Mouse (Mus musculus) kidney, postnatal 14 days (tissue): Measurements from ENCODE around the gene Zfp628.

Experiments
- DNase-seq: peaks from one replicate; pipeline ENCODE4 v3.0.0; 2022; ENCODE audit warnings: mixed read lengths

The Zfp628 gene

DNA sequence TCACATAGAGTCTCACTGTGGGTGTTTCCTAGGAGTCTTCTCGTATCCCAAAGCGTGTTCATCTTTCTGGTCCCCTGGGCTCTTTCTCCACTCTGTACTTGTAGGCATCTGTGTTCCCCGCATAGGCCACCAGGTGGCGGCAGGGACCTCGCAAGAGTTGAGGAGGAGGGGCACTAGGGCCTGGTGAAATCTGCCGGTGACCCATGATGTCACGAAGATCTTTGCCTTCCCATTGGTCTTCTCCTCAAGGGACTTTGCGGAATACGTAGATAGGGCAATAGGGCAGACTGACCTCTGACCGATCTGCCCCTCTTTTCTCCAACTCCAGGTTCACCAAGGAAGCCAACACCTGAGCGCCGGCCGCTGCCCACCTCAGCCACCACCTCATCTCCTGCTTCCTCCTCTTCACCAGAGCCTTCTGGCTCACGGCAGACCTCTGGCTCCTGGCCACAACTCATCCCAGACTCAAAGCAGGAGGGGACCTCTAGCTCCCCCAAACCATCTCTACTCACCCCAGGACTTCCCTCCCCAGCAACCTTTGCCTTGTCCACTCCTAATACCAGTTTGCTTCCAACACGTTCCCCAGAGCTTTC, 28.3 kb downstream of the Zfp628 start:
- DNase-seq: peak; percentile 94

DNA sequence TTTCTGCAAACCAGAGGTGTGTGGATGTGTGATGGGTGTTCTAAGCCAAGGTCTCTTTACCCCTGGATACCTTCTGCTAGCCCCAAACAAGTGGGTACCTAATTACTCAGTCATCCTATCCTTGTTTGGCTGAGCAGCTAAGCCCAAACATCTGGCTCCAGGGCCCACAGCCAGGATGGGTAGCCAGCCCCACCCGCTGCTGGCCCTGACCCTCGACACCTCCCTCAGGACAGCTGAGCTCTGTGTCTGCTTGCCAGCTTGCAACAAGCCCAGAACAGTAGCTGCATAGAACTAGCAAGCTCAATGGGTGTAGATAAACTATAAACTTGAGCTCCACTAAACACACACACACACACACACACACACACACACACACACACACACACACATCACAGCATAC, 32.8 kb downstream of the Zfp628 start:
- no peak for DNase-seq

DNA sequence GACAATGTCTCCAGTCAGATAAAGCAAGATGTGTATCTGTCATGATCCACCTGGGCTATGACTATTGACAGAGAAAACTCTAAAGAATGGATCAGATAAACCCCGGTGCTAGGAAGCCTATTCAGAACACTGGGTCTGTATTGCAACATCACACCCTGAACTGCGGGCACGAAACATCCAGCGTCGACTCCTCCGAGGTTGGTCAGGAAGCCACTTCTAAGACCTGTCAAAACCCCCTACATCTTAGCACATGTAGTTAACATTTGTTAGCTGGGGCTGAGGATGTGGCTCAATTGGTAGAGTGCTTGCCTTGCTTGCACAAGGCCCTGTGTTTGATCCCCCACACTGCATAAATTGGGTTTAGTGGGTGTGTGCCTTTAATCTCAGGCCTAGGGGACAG, 33.4 kb downstream of the Zfp628 start:
- DNase-seq: no peak

DNA sequence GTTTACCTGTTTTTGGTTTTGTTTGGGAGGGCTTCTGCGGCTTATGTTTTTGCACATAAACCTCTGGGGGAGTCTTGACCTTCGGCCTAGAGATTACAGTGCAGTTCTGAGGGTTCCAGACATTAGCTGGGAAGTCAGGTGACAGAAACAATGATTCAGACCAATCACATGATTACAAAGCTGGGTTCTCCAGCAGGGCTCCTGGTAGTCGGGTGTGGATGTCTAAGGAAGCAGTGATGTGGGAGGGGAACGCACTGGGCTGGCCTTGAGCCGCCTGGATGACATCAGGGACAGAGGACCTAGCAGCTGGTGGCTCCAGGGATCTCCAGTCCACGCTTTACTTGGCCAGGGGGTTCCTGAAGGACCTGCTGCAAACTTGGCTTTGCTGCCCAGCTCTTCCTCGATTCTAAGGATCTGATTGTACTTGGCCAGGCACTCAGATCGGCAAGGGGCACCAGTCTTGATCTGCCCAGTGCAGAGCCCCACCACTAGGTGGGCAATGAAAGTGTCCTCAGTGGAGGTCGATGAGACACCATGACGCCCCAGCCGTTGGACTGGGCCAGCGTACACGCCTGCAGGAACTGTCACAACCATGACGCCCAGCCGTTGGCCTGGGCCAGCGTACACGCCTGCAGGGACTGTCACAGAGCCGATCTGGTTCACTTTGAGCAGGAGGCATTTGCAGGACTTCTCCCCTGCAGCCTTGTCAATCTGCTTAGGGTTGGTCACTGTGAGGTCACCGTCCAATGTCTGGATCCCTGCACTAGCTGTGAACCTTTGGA, 35.7 kb downstream of the Zfp628 start:
- no peak for DNase-seq

DNA sequence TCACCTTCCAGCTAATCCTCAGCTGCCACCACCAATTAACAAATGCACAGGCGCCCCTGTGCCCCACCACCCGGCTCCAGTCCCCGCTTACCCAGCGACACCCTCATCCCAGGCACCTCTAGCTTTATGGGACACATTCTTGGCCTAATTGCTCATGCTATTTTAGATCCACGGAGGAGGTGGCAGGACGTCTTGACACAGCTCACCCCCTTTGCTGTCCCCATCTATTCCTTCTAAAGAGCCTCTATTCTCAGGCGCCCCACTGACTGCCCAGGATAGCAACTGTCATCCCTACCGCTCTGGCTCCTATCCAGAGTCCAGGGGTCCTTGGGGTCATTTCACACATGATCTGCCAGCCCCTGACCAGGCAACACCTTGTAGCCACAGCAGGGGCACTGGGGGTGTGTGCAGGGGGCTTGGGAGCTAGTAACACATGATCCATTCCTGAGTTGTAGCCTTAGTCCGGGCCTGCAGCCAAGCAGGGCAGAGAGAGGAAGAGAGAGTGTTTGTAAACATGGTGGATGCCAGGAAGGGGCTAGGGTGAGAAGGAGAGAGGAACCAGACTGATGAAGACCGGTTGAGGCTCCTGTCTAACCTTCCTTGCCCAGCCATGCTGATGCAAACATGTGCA, 38.9 kb downstream of the Zfp628 start:
- no peak for DNase-seq

DNA sequence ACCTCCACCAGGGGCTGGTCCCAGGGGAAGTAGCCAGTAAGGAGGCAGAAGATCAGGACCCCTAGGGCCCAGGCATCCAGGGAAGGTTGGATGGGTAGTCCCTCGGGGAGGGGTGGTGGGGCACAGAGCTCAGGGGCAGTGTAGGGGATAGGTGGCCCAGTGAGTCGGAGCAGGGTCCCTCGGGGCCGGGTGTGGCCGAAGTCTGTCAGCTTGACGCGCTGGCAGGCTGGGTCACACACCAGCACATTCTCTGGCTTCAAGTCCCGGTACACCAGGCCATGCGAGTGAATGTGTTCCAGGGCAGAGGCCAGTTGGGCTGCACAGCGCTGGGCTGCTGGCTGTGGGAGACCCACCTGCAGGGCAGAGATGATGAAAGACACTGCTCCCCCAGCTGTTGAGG, 42.3 kb downstream of the Zfp628 start:
- no peak for DNase-seq

DNA sequence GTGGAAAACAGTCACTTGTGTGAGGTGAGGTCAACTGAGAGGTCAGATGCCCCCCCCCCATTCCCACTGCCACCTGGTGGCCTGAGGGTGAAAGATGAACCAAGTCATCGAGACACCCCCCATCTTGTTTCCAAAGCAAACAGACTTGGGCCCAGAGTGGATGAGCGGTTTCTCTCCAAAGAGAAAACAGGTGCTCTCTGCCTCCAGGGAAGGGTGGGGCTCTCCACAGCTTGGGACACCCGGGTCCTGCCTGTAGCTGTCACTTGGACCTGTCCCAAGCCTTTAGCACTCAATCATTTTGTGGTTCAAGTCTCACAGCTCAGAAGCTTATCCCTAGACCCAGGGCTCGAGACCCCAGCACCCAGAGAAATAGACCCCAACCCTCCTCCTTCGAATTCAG, 48.5 kb downstream of the Zfp628 start:
- DNase-seq: no peak

DNA sequence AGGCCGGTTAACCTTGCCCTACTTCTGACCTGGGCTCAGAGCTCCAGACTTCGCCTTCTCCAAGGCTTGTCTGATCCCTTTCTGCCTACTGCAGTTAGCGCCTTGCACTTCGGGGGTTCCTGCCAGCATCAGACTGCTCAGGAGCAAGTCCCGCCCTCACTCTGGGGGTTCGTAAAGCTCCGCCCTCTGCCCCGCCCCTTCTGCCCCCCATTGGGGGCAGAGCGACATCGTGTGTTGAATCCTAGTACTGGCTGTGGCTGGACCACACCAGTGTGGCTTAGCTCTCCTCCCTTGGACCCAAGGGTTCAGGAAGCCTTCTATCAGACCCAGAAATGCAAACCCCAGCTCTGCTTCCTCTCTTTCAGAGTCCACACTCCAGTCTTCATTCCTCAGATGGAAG, 49.3 kb downstream of the Zfp628 start, which contains the start of gene Sbk2:
TSS of gene Sbk2 (minus strand) at position 135 of the 400 bp plus-strand sequence.
- DNase-seq: peak; percentile 86

DNA sequence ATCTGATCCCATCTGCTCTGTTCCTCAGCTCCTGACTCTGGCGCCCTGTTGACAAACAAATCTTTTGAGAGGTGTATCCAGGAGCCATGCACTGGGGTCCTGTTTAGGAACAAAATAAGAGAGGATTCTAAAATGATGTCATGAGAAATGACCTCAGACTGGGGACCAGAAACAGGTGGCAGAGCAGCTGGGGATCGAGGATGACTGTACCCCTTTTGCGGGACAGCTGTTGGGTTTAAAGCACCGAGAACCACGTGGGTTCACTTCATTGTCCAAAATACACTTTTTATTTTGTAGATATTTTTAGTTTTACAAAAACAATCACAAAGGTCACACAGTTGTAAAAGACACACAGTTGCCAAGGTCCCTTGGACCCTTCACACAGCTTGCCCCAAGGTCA, 50.0 kb downstream of the Zfp628 start:
- DNase-seq: no peak

DNA sequence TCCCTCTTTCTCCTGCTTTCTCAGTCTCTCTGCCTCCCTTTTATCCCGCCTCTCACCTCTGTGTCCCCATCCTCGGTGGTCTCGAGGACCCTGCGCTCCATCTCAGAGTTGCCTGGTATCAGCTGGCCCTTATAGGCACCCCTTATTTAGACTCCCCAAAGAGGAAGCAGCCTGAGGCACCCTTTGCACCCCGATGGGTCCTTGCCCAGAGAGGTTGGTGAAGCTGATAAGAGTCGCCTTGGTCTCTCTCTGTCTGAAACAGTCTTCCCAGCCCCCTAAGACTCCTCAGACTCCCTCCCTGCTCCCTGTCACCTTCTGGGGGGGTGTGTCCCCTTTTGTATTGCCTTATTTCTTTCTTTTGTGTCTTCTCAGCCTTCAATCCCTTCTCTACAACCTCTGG, 56.1 kb downstream of the Zfp628 start, which contains the start of gene Sbk3:
TSS of gene Sbk3 (minus strand) at position 101 of the 400 bp plus-strand sequence.
- DNase-seq: no peak
